Mouse (Mus musculus) frontal cortex, adult 2 months (tissue): ENCODE data around the gene Aloxe3. TPM values are rescaled to one million over a fixed set of nuclear protein-coding genes. Genes with fewer than 3 reads are reported as not detected.

ENCODE experiments used
- DNase-seq, 2 experiments: peaks; one replicate each; pipeline ENCODE4 v3.0.0; 2022; ENCODE audit warnings: low spot score in 1 of 2; ENCODE audit errors: extremely low spot score in 1 of 2
- polyA plus RNA-seq: library from polyadenylated mRNA; depleted of rRNA; stranded (reverse); fragments of >200 nt; gene quantifications from 2 replicates; pipeline ENCODE4 v1.2.3, GENCODE M21; 2012

Aloxe3 gene
- polyA plus RNA-seq, 1 experiment = 8.0 TPM

- no peak for DNase-seq
Measured at GRCm38 (mm10) chr11:69106842-69107241, 18.9 kb upstream of the Aloxe3 start.

GRCm38 (mm10) chr11:69107676-69108075 is 18.0 kb upstream of the Aloxe3 start:
- DNase-seq = no peak

GRCm38 (mm10) chr11:69108223-69108622 is 17.5 kb upstream of the Aloxe3 start:
- DNase-seq = no peak

GRCm38 (mm10) chr11:69109032-69109900 is 16.4 kb upstream of the Aloxe3 start:
- DNase-seq = no peak

GRCm38 (mm10) chr11:69110319-69111046 is 15.2 kb upstream of the Aloxe3 start:
- DNase-seq = peak in 1 of 2 experiments; percentile 94

GRCm38 (mm10) chr11:69111051-69111810 is 14.5 kb upstream of the Aloxe3 start:
- DNase-seq = no peak

- DNase-seq = peak in 1 of 2 experiments; percentile 51
Measured at GRCm38 (mm10) chr11:69111865-69112264, 13.8 kb upstream of the Aloxe3 start.

- no peak for DNase-seq
Measured at GRCm38 (mm10) chr11:69114018-69114417, 11.7 kb upstream of the Aloxe3 start.

GRCm38 (mm10) chr11:69114621-69115020 is 11.1 kb upstream of the Aloxe3 start:
- DNase-seq = no peak

GRCm38 (mm10) chr11:69116843-69117242 is 8.9 kb upstream of the Aloxe3 start:
- no peak for DNase-seq

GRCm38 (mm10) chr11:69117737-69118695 is 7.7 kb upstream of the Aloxe3 start:
- no peak for DNase-seq

- peak in 1 of 2 experiments; percentile 99 for DNase-seq
Measured at GRCm38 (mm10) chr11:69118765-69119164, 6.9 kb upstream of the Aloxe3 start.

- DNase-seq = no peak
Measured at GRCm38 (mm10) chr11:69119446-69120155, 6.1 kb upstream of the Aloxe3 start.

- DNase-seq = no peak
Measured at GRCm38 (mm10) chr11:69120221-69121000, 5.3 kb upstream of the Aloxe3 start, which contains the start of gene Hes7. TSS of gene Hes7 (plus strand) at chr11:69120404.

GRCm38 (mm10) chr11:69121001-69121740 is 4.5 kb upstream of the Aloxe3 start:
- no peak for DNase-seq

GRCm38 (mm10) chr11:69121741-69122335 is 3.9 kb upstream of the Aloxe3 start:
- no peak for DNase-seq

GRCm38 (mm10) chr11:69122336-69122951 is 3.3 kb upstream of the Aloxe3 start, which contains the start of gene 9130213A22Rik:
TSS of gene 9130213A22Rik (minus strand) at chr11:69122589.
- DNase-seq = peak in 1 of 2 experiments; percentile 86
